Mouse (Mus musculus) olfactory bulb, adult 2 months (tissue): ENCODE data around the gene Camk2g. TPM values are rescaled to one million over a fixed set of nuclear protein-coding genes. Genes with fewer than 3 reads are reported as not detected.

ENCODE experiments used
- H3K27ac ChIP-seq: fragments of 200-500 bp; 2 replicates; pipeline ENCODE4 v1.5.1; 2012; ENCODE audit warnings: low read depth, low read length; ENCODE audit not compliant: insufficient read depth
- H3K4me1 ChIP-seq: fragments of 200-500 bp; 2 replicates; pipeline ENCODE4 v1.6.1; 2012; ENCODE audit warnings: low read length; ENCODE audit not compliant: control insufficient read depth, insufficient read depth
- H3K4me3 ChIP-seq: fragments of 200-500 bp; 2 replicates; pipeline ENCODE4 v1.5.1; 2012; ENCODE audit warnings: mild to moderate bottlenecking, low read depth, low read length, moderate library complexity; ENCODE audit not compliant: insufficient read depth
- CTCF ChIP-seq: fragments of 200-500 bp; IDR thresholded peaks from 2 replicates; pipeline ENCODE4 v1.5.1; 2012; ENCODE audit warnings: low read depth, mild to moderate bottlenecking, low read length, moderate library complexity; ENCODE audit not compliant: insufficient read depth
- POLR2A ChIP-seq: fragments of 200-500 bp; IDR thresholded peaks from 2 replicates; pipeline ENCODE4 v1.6.1; 2012; ENCODE audit warnings: mild to moderate bottlenecking, low read depth, low read length, moderate library complexity; ENCODE audit not compliant: insufficient read depth
- WGBS: fragments of 180-500 bp; shearing (Covaris S2); methylation state at CpG from one replicate; pipeline ENCODE4 v1.1.7; 2018; 5-methylcytosine and 5-hydroxymethylcytosine counted together
- polyA plus RNA-seq: library from polyadenylated mRNA; stranded (reverse); fragments of >200 nt; gene quantifications from 2 replicates; pipeline ENCODE4 v1.2.4, GENCODE M21; 2012; ENCODE audit warnings: low replicate concordance; ENCODE audit not compliant: missing spikeins, insufficient read depth, insufficient read length

Gene Camk2g
- polyA plus RNA-seq, 1 experiment = 125 TPM

GRCm38 (mm10) chr14:20791511-20792242 lies 2.2 kb downstream of the Camk2g start:
- TF ChIP-seq POLR2A (no peak), CTCF (no peak)
- Histone ChIP-seq H3K4me3 (peak overlapping the region; percentile 21; the same call in 1 of the 2 replicates), H3K4me1 (peaks cover 47% of the 10 kb centered on the region), H3K27ac (peak overlapping the region; percentile 58; the same call in 1 of the 2 replicates)
- WGBS = 58% methylated on average over 16 of the region's 16 CpGs

- WGBS = 85% methylated on average over 6 of the region's 6 CpGs
- TF ChIP-seq POLR2A = no peak
- no peak for TF ChIP-seq CTCF
- Histone ChIP-seq H3K4me3 (no peak overlapping the region), H3K4me1 (peaks cover 48% of the 10 kb centered on the region), H3K27ac (no peak overlapping the region)
Observed at GRCm38 (mm10) chr14:20790996-20791395, 2.9 kb downstream of the Camk2g start.

DNA sequence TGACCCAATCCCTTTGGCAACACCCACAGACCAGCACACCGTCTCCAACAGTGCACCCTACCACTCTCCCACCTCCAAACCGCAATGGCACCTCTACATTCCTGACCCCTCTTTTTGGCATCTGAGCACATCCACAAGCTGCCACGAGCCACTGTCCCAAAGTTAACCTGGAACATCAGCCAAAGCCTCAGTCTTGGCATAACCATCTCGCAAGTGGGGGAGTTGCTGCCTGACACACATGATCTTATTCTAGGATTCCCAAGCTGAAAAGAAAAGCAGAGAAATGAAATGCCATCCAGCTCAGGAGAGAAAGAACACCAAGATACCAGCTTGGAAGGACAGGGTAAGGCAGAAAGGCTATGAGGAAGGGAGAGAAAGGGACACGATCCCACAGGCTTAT lies 3.4 kb downstream of the Camk2g start:
- 80% methylated on average over 5 of the region's 5 CpGs for WGBS
- TF ChIP-seq POLR2A = no peak
- TF ChIP-seq CTCF = no peak
- no peak overlapping the region for H3K4me3 ChIP-seq
- no peak overlapping the region for H3K27ac ChIP-seq
- peaks cover 46% of the 10 kb centered on the region for H3K4me1 ChIP-seq

DNA sequence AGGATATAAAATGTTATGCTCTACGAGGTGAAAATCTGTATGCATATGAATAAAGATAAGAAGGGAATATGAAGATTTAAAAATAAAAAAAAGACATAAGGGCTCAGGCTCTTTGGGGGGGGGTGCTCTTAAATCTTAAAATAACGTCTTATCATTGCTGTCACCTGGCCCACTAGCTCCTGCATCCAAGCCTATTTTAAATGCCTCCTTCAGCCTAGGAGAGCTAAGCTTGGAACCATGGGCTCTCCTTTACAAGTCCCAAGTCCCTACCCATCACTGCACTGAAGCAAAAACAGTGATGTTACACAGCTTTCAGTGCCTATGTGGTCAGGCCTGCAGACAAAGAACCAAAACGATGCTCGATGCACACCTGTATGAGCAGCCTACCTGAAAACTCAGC lies 4.3 kb downstream of the Camk2g start:
- H3K4me1 ChIP-seq = peaks cover 51% of the 10 kb centered on the region
- TF ChIP-seq CTCF (no peak), POLR2A (no peak)
- H3K4me3 ChIP-seq = no peak overlapping the region
- 86% methylated on average over 4 of the region's 4 CpGs for WGBS
- H3K27ac ChIP-seq = no peak overlapping the region

DNA sequence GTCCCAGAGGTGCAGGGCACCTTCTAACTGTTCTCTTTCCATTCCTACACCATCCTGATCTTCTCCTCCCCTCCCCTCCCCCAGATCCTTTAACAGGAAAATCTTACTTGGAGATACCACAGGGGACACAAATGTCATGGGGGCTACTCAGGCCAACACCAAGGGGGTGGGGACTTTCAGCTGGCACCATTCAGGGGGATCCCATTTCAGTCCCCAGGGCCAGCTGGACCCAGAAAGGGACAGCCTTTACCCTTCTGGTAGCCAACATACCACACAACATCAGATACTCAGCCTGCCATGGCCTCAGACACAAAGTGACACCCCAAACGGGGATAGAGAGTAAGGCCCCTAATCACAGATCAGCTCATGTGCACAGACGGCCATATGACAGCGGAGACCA lies 5.7 kb downstream of the Camk2g start:
- H3K27ac ChIP-seq = no peak overlapping the region
- H3K4me1 ChIP-seq = peaks cover 54% of the 10 kb centered on the region
- H3K4me3 ChIP-seq = no peak overlapping the region
- TF ChIP-seq CTCF (no peak), POLR2A (no peak)
- WGBS = 85% methylated on average over 3 of the region's 3 CpGs

- 60% methylated on average over 4 of the region's 4 CpGs for WGBS
- Histone ChIP-seq H3K27ac (peak overlapping the region; percentile 16), H3K4me1 (peaks cover 55% of the 10 kb centered on the region), H3K4me3 (no peak overlapping the region)
- TF ChIP-seq POLR2A (no peak), CTCF (no peak)
Observed at GRCm38 (mm10) chr14:20786611-20787015, 7.3 kb downstream of the Camk2g start.

DNA sequence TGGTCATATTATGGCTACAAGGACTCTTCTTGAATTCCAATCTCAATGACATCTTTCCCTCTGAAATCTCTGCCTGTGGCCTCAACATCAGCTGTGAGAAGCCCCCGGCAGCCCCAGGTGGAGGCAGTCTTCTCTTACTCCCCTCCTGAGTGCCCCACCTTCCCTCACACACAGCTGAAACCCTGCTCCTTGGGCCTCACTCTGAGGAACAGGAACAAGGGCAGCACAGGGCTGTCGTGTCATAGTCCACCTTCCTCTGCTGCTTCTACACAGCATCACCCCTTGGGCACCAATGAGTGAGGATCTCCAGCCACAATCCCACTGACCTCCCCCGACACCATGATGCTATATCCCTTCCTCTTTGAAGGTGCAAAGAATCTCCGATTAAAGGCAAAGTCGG lies 7.9 kb downstream of the Camk2g start:
- no peak overlapping the region for H3K4me3 ChIP-seq
- TF ChIP-seq CTCF (no peak), POLR2A (no peak)
- H3K4me1 ChIP-seq = peaks cover 54% of the 10 kb centered on the region
- WGBS = 78% methylated on average over 5 of the region's 5 CpGs
- peak overlapping the region; percentile 16 for H3K27ac ChIP-seq

DNA sequence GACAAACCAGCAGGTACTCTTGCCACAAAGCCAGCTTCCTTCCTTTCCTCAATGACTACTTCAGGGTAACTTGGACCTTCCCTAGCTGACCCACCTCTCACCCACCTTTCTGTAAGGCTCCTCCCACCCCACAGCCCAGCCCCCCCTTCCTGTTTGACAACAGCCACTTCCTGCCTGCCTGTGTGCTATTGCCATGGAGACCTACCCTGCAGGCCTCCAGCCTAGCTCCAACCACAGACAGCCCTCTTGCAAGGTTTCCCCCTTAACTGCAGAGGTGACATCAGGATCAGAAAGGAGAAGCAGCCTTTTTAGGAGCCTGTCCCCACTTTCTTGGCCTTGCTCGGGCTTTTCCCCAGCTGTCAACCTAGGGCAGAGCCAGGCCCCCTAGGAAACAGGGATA lies 8.7 kb downstream of the Camk2g start:
- TF ChIP-seq CTCF = no peak
- no peak for TF ChIP-seq POLR2A
- WGBS = 65% methylated on average over 1 of the region's 1 CpGs
- H3K27ac ChIP-seq = 0 out of 2 replicates have a peak overlapping the region, but pooled peaks have one; percentile 6
- peaks cover 51% of the 10 kb centered on the region for H3K4me1 ChIP-seq
- no peak overlapping the region for H3K4me3 ChIP-seq

- WGBS = 71% methylated on average over 7 of the region's 7 CpGs
- H3K4me1 ChIP-seq = peaks cover 48% of the 10 kb centered on the region
- H3K4me3 ChIP-seq = no peak overlapping the region
- peak overlapping the region; percentile 38 for H3K27ac ChIP-seq
- no peak for TF ChIP-seq POLR2A
- TF ChIP-seq CTCF = no peak
Observed at GRCm38 (mm10) chr14:20784708-20785107, 9.2 kb downstream of the Camk2g start.

DNA sequence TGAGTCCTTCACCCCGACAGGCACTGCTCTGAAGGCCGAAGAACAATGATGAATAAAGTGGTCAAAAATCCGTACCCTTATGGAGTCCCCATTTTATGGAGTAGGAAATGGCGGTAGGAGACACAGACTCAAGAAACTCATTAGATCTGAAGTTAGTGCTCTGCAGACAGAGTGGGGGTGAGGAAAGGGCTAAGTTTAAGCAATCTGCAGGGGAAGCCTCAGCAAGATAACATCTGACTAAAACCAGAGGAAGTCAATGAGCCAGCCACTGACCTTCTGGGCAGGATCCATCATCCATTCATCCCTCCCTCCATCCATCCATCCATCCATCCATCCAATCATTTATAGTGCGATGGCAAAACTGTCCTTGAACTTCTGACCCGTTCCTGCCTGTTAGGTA lies 10.4 kb downstream of the Camk2g start:
- Histone ChIP-seq H3K27ac (peak overlapping the region; percentile 81), H3K4me3 (no peak overlapping the region), H3K4me1 (peaks cover 47% of the 10 kb centered on the region)
- TF ChIP-seq CTCF (no peak), POLR2A (no peak)
- WGBS = 60% methylated on average over 6 of the region's 6 CpGs
